Mouse (Mus musculus) hematopoietic stem cell, adult 5-6 weeks (primary cell): ENCODE measurements around the gene Ptms. TPM values are rescaled to one million over a fixed set of nuclear protein-coding genes. Genes with fewer than 3 reads are reported as not detected.

Source experiments
- ATAC-seq, 2 experiments: fragments of 125-278 bp in 1 of 2; replicated peaks in 1 of 2; 2 replicates each; pipeline ENCODE4 v1.8.0; 2016 to 2017; ENCODE audit warnings: inconsistent platforms in 2 of 2, mild to moderate bottlenecking in 2 of 2, moderate number of reproducible peaks in 2 of 2, low read depth in 1 of 2, moderate TSS enrichment in 1 of 2; ENCODE audit not compliant: low FRiP score in 2 of 2, poor library complexity in 2 of 2, severe bottlenecking in 2 of 2, insufficient read depth in 1 of 2, low TSS enrichment in 1 of 2
- total RNA-seq: library from RNA; stranded (forward); fragments of 172-1452, 232-1000 nt; gene quantifications from 2 replicates; pipeline ENCODE4 v1.2.3, GENCODE M21; 2017

The Ptms gene
- total RNA-seq, 1 experiment from 2014 or later, result 123 TPM

GRCm38 (mm10) chr6:124887986-124888385, 31.9 kb downstream of the Ptms start, which contains the start of gene Cd4:
Gene Cd4 (minus strand): TSS chr6:124888221.
- no peak for ATAC-seq

- ATAC-seq, result no peak
These were observed 33.9 kb downstream of the Ptms start for GRCm38 (mm10) chr6:124885956-124886381.

- ATAC-seq, result no peak
These were observed 35.0 kb downstream of the Ptms start for GRCm38 (mm10) chr6:124884714-124885500.

- no peak for ATAC-seq
These were observed 36.6 kb downstream of the Ptms start for GRCm38 (mm10) chr6:124883351-124883750.

GRCm38 (mm10) chr6:124881821-124882220, 38.1 kb downstream of the Ptms start:
- ATAC-seq, result no peak

- ATAC-seq, result no peak
These were observed 40.5 kb downstream of the Ptms start for GRCm38 (mm10) chr6:124879390-124879789.

GRCm38 (mm10) chr6:124874348-124874747, 45.6 kb downstream of the Ptms start:
- no peak for ATAC-seq

- ATAC-seq, result no peak
These were observed 53.3 kb downstream of the Ptms start for GRCm38 (mm10) chr6:124866560-124866959.

- ATAC-seq, result no peak
These were observed 54.0 kb downstream of the Ptms start for GRCm38 (mm10) chr6:124865766-124866362.

Other genes starting within 250 kb of the Ptms start
- gene Emg1, start 207.9 kb downstream of the Ptms start, total RNA-seq, result 160 and 203 TPM in 2 replicates
- gene Phb2, start 207.8 kb downstream of the Ptms start, total RNA-seq, result 252 and 265 TPM in 2 replicates
- 476 and 523 TPM in 2 replicates for gene Ptpn6, start 181.4 kb downstream of the Ptms start, total RNA-seq
- 189 and 215 TPM in 2 replicates for gene Grcc10, start 178.7 kb downstream of the Ptms start, total RNA-seq
- gene Gm45234, start 164.1 kb downstream of the Ptms start, total RNA-seq, result not detected in 2 replicates
- 5.9 and 6.0 TPM in 2 replicates for gene Atn1, start 163.6 kb downstream of the Ptms start, total RNA-seq
- 2.6 and 5.6 TPM in 2 replicates for gene Eno2, start 150.4 kb downstream of the Ptms start, total RNA-seq
- gene Lrrc23, start 140.4 kb downstream of the Ptms start, total RNA-seq, result 1.1 and 3.3 TPM in 2 replicates
- gene Spsb2, start 111.4 kb downstream of the Ptms start, total RNA-seq, result 5.3 and 11.0 TPM in 2 replicates
- gene Tpi1, start 105.8 kb downstream of the Ptms start, total RNA-seq, result 193 and 201 TPM in 2 replicates
- 55.3 and 78.1 TPM in 2 replicates for gene Usp5, start 90.6 kb downstream of the Ptms start, total RNA-seq
- 62.0 and 98.2 TPM in 2 replicates for gene Cdca3, start 90.6 kb downstream of the Ptms start, total RNA-seq
- gene Gnb3, start 79.8 kb downstream of the Ptms start, total RNA-seq, result not detected in 2 replicates
- gene P3h3, start 62.4 kb downstream of the Ptms start, total RNA-seq, result 14.5 and 24.3 TPM in 2 replicates
- 0.15 TPM in 1 of 2 replicates, not detected in the other for gene Gpr162, start 56.1 kb downstream of the Ptms start, total RNA-seq
- 5.8 and 10.0 TPM in 2 replicates for gene Cd4, start 31.9 kb downstream of the Ptms start, total RNA-seq
- 3.8 and 9.1 TPM in 2 replicates for gene Lag3, start 8.4 kb downstream of the Ptms start, total RNA-seq
- gene Mlf2, start 11.3 kb upstream of the Ptms start, total RNA-seq, result 54.2 and 67.4 TPM in 2 replicates
- gene Cops7a, start 45.4 kb upstream of the Ptms start, total RNA-seq, result 41.6 and 51.1 TPM in 2 replicates
- not detected in 2 replicates for gene Pianp, start 76.6 kb upstream of the Ptms start, total RNA-seq
- 29.0 and 29.2 TPM in 2 replicates for gene Zfp384, start 89.0 kb upstream of the Ptms start, total RNA-seq
- gene Ing4, start 119.7 kb upstream of the Ptms start, total RNA-seq, result 92.9 and 101 TPM in 2 replicates
- gene Acrbp, start 129.6 kb upstream of the Ptms start, total RNA-seq, result 7.6 and 7.8 TPM in 2 replicates
- 8.0 and 8.8 TPM in 2 replicates for gene Lpar5, start 147.8 kb upstream of the Ptms start, total RNA-seq
- 499 and 599 TPM in 2 replicates for gene Chd4, start 175.9 kb upstream of the Ptms start, total RNA-seq
- gene Nop2, start 211.8 kb upstream of the Ptms start, total RNA-seq, result 58.8 and 63.4 TPM in 2 replicates
- gene Iffo1, start 225.1 kb upstream of the Ptms start, total RNA-seq, result 13.3 and 14.2 TPM in 2 replicates
- gene Gapdh, start 246.4 kb upstream of the Ptms start, total RNA-seq, result 727 and 879 TPM in 2 replicates